Mouse (Mus musculus) liver, embryonic 11.5 days (tissue): ENCODE data around the gene Taar5. TPM values are rescaled to one million over a fixed set of nuclear protein-coding genes. Genes with fewer than 3 reads are reported as not detected.
A peak's percentile ranks its signal among the peaks of the same experiment; 100 is the strongest.

Experiments used
- ATAC-seq: fragments of 200-750 bp; cut with Nextera tagmentation; replicated peaks from 2 replicates; pipeline ENCODE4 v1.8.0; 2017; ENCODE audit warnings: moderate number of reproducible peaks, mild to moderate bottlenecking, moderate TSS enrichment, moderate library complexity; ENCODE audit not compliant: low FRiP score
- DNase-seq: peaks from one replicate; pipeline ENCODE4 v3.0.0-alpha.2; 2017; ENCODE audit warnings: low spot score
- H3K27ac ChIP-seq: fragments of 300-500 bp; sonication (generic); 2 replicates; pipeline ENCODE4 v1.5.1; 2014; ENCODE audit warnings: mild to moderate bottlenecking, low read depth, low read length, control low read depth
- H3K27me3 ChIP-seq: fragments of 300-500 bp; sonication (generic); replicated peaks from 2 replicates; pipeline ENCODE4 v1.6.1; 2014; ENCODE audit warnings: low read length, mixed read lengths; ENCODE audit not compliant: control insufficient read depth, insufficient read depth
- H3K36me3 ChIP-seq: fragments of 300-500 bp; sonication (generic); 2 replicates; pipeline ENCODE4 v1.6.1; 2014; ENCODE audit warnings: mild to moderate bottlenecking, low read length, moderate library complexity, mixed read lengths; ENCODE audit not compliant: control insufficient read depth, insufficient read depth
- H3K4me1 ChIP-seq: fragments of 300-500 bp; sonication (generic); replicated peaks from 2 replicates; pipeline ENCODE4 v1.6.1; 2014; ENCODE audit warnings: low read length, mixed read lengths; ENCODE audit not compliant: control insufficient read depth, insufficient read depth
- H3K4me2 ChIP-seq: fragments of 300-500 bp; sonication (generic); 2 replicates; pipeline ENCODE4 v1.6.1; 2014; ENCODE audit warnings: mild to moderate bottlenecking, control low read depth, moderate library complexity
- H3K4me3 ChIP-seq: fragments of 300-500 bp; sonication (generic); 2 replicates; pipeline ENCODE4 v1.5.1; 2014; ENCODE audit warnings: low read depth, low read length, control low read depth
- H3K9ac ChIP-seq: fragments of 300-500 bp; sonication (generic); 2 replicates; pipeline ENCODE4 v1.6.1; 2014; ENCODE audit warnings: low read depth, low read length, control low read depth
- H3K9me3 ChIP-seq: fragments of 300-500 bp; sonication (generic); 2 replicates; pipeline ENCODE4 v1.6.1; 2016; ENCODE audit warnings: low read length, inconsistent platforms, mixed read lengths; ENCODE audit not compliant: control insufficient read depth
- WGBS: fragments of 180-500 bp; shearing (Covaris S2); extraction: QIAGEN DNeasy Blood & Tissue Kit; methylation state at CpG from one replicate; pipeline ENCODE4 v1.1.7; 2014; 5-methylcytosine and 5-hydroxymethylcytosine counted together
- polyA plus RNA-seq: library from polyadenylated mRNA; unstranded; fragments of >200 nt; fragmentation: Nextera tagmentation; extraction: Ambion mirVana; gene quantifications from 2 replicates; pipeline ENCODE4 v1.2.1, GENCODE M21; 2014

Gene Taar5
- polyA plus RNA-seq, 1 experiment from 2014 or later: not detected

DNA sequence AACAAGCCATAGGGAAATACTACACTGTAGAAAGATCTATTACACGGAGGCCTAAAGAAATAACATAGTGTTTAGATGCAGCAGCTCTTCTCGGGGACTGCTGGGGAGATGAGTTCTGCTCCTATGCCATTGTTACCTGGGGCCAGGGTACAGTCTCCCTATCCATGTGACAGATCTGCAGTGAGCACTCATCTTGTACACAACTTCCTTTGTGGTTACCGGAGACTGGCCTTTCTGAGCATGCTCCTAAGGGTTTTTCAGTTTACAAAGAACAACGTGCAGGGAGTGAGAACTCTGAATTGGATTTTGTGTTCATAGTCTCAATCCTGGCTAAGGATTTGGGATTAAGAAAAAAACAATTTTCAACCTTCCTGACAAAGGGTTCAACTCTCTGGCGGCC is 15.9 kb downstream of the Taar5 start:
- Histone ChIP-seq H3K9me3 (no peaks in the 10 kb centered on the region), H3K4me1 (no peaks in the 10 kb centered on the region), H3K9ac (no peak overlapping the region), H3K4me3 (no peak overlapping the region), H3K27me3 (no peaks in the 10 kb centered on the region), H3K36me3 (no peaks in the 10 kb centered on the region), H3K4me2 (no peak overlapping the region), H3K27ac (no peak overlapping the region)
- DNase-seq (no peak), ATAC-seq (no peak)
- 62% methylated on average over 5 of the region's 5 CpGs for WGBS

- WGBS: 83% methylated on average over 3 of the region's 3 CpGs
- DNase-seq: no peak
- ATAC-seq: no peak
- no peak within 1 kb of the TSS for H3K9ac ChIP-seq
- no peaks in the 10 kb centered on the region for H3K36me3 ChIP-seq
- no peaks in the 10 kb centered on the region for H3K27me3 ChIP-seq
- H3K9me3 ChIP-seq: no peaks in the 10 kb centered on the region
- no peak within 1 kb of the TSS for H3K27ac ChIP-seq
- no peak within 1 kb of the TSS for H3K4me3 ChIP-seq
- H3K4me2 ChIP-seq: no peak within 1 kb of the TSS
- H3K4me1 ChIP-seq: no peaks in the 10 kb centered on the region
Observed at GRCm38 (mm10) chr10:23993381-23993780, 22.9 kb downstream of the Taar5 start, which contains the start of gene Taar7a. Gene Taar7a (minus strand): TSS chr10:23993481.

- Histone ChIP-seq H3K4me3 (no peak within 1 kb of the TSS), H3K9ac (no peak within 1 kb of the TSS), H3K27ac (no peak within 1 kb of the TSS), H3K4me1 (no peaks in the 10 kb centered on the region), H3K4me2 (no peak within 1 kb of the TSS), H3K9me3 (no peaks in the 10 kb centered on the region), H3K27me3 (no peaks in the 10 kb centered on the region), H3K36me3 (no peaks in the 10 kb centered on the region)
- ATAC-seq (no peak), DNase-seq (no peak)
- WGBS: 64% methylated on average over 1 of the region's 1 CpGs
Observed at GRCm38 (mm10) chr10:23999639-24000038, 29.1 kb downstream of the Taar5 start, which contains the start of gene Taar7b. Gene Taar7b (plus strand): TSS chr10:23999939.

- H3K4me1 ChIP-seq: peaks cover 6% of the 10 kb centered on the region; the same call in 1 of the 2 replicates
Observed at GRCm38 (mm10) chr10:24006442-24006841, 35.9 kb downstream of the Taar5 start.

GRCm38 (mm10) chr10:24007034-24007433 is 36.5 kb downstream of the Taar5 start:
- Histone ChIP-seq H3K4me1 (peaks cover 6% of the 10 kb centered on the region; the same call in 1 of the 2 replicates), H3K36me3 (no peaks in the 10 kb centered on the region), H3K27me3 (no peaks in the 10 kb centered on the region), H3K4me3 (no peak overlapping the region), H3K27ac (no peak overlapping the region), H3K9me3 (no peaks in the 10 kb centered on the region), H3K4me2 (no peak overlapping the region), H3K9ac (no peak overlapping the region)
- DNase-seq (no peak), ATAC-seq (peak; percentile 88)
- 46% methylated on average over 2 of the region's 2 CpGs for WGBS

More at GRCm38 (mm10) chr10:24006442-24006841, 35.9 kb downstream of the Taar5 start:
- H3K27ac ChIP-seq: no peak overlapping the region
- no peaks in the 10 kb centered on the region for H3K9me3 ChIP-seq
- H3K9ac ChIP-seq: no peak overlapping the region
- no peaks in the 10 kb centered on the region for H3K27me3 ChIP-seq
- H3K4me3 ChIP-seq: no peak overlapping the region
- H3K4me2 ChIP-seq: no peak overlapping the region
- 60% methylated on average over 1 of the region's 1 CpGs for WGBS
- ATAC-seq (no peak), DNase-seq (no peak)
- no peaks in the 10 kb centered on the region for H3K36me3 ChIP-seq

GRCm38 (mm10) chr10:24008143-24008542 is 37.6 kb downstream of the Taar5 start:
- no peak for DNase-seq
- Histone ChIP-seq H3K27ac (no peak overlapping the region), H3K4me3 (no peak overlapping the region), H3K27me3 (no peaks in the 10 kb centered on the region), H3K4me1 (peaks cover 6% of the 10 kb centered on the region; the same call in 1 of the 2 replicates), H3K9me3 (no peaks in the 10 kb centered on the region), H3K36me3 (no peaks in the 10 kb centered on the region), H3K4me2 (no peak overlapping the region), H3K9ac (no peak overlapping the region)
- peak; percentile 63 for ATAC-seq
- 68% methylated on average over 1 of the region's 1 CpGs for WGBS

Other genes starting within 250 kb of the Taar5 start
- 260 and 303 TPM in 2 replicates for gene Rps12, start 183.4 kb upstream of the Taar5 start, polyA plus RNA-seq
- 5.6 and 6.3 TPM in 2 replicates for gene Slc18b1, start 173.7 kb upstream of the Taar5 start, polyA plus RNA-seq
- not detected in 2 replicates for gene Vnn3, start 119.2 kb upstream of the Taar5 start, polyA plus RNA-seq
- gene Vnn1, start 76.0 kb upstream of the Taar5 start, polyA plus RNA-seq: 1.3 and 1.4 TPM in 2 replicates
- gene Taar1, start 50.4 kb upstream of the Taar5 start, polyA plus RNA-seq: not detected in 2 replicates
- gene Taar2, start 32.1 kb upstream of the Taar5 start, polyA plus RNA-seq: not detected in 2 replicates
- not detected in 2 replicates for gene Taar3, start 21.1 kb upstream of the Taar5 start, polyA plus RNA-seq
- gene Taar4, start 10.2 kb upstream of the Taar5 start, polyA plus RNA-seq: not detected in 2 replicates
- gene Taar6, start 14.9 kb downstream of the Taar5 start, polyA plus RNA-seq: not detected in 2 replicates
- gene Taar7a, start 22.8 kb downstream of the Taar5 start, polyA plus RNA-seq: not detected in 2 replicates
- gene Taar7b, start 29.2 kb downstream of the Taar5 start, polyA plus RNA-seq: not detected in 2 replicates
- gene Taar7d, start 56.5 kb downstream of the Taar5 start, polyA plus RNA-seq: not detected in 2 replicates
- not detected in 2 replicates for gene Taar7e, start 66.9 kb downstream of the Taar5 start, polyA plus RNA-seq
- gene Taar7f, start 78.8 kb downstream of the Taar5 start, polyA plus RNA-seq: not detected in 2 replicates
- gene Taar8a, start 105.8 kb downstream of the Taar5 start, polyA plus RNA-seq: not detected in 2 replicates
- gene Taar8b, start 121.6 kb downstream of the Taar5 start, polyA plus RNA-seq: not detected in 2 replicates
- gene Taar8c, start 131.2 kb downstream of the Taar5 start, polyA plus RNA-seq: not detected in 2 replicates
- not detected in 2 replicates for gene Taar9, start 138.8 kb downstream of the Taar5 start, polyA plus RNA-seq
- gene Stx7, start 178.6 kb downstream of the Taar5 start, polyA plus RNA-seq: 50.7 and 56.0 TPM in 2 replicates